Mouse (Mus musculus) G1E (cell line): ENCODE results near the gene Hbs1l.

Experiments
- CTCF ChIP-seq: IDR thresholded peaks from 2 replicates; pipeline ENCODE4 v1.5.1; 2012; ENCODE audit warnings: low read depth, low read length, inconsistent platforms, mixed read lengths
- GATA1 ChIP-seq: IDR thresholded peaks from 2 replicates; pipeline ENCODE4 v1.6.1; 2012; ENCODE audit warnings: borderline replicate concordance, low read length, inconsistent platforms, mixed read lengths
- GATA2 ChIP-seq: IDR thresholded peaks from 2 replicates; pipeline ENCODE4 v1.6.1; 2012; ENCODE audit warnings: low read depth, low read length, inconsistent platforms, borderline replicate concordance
- POLR2AphosphoS5 ChIP-seq: IDR thresholded peaks from 2 replicates; pipeline ENCODE4 v1.6.1; 2012; ENCODE audit warnings: low read depth, low read length, inconsistent platforms; ENCODE audit not compliant: insufficient replicate concordance
- TAL1 ChIP-seq: conservative IDR thresholded peaks from 2 replicates; pipeline ENCODE4 v1.6.1; 2012; ENCODE audit warnings: low read depth, low read length, inconsistent platforms, mixed read lengths

GRCm38 (mm10) chr10:21404822-21405221 lies 109.0 kb downstream of the Hbs1l start:
- no peak for TF ChIP-seq CTCF
- TF ChIP-seq TAL1: no peak
- no peak for TF ChIP-seq GATA1
- no peak for TF ChIP-seq POLR2AphosphoS5
- no peak for TF ChIP-seq GATA2
